Mouse (Mus musculus): ENCODE measurements around the gene Fam13a. TPM values are rescaled to one million over a fixed set of nuclear protein-coding genes. Genes with fewer than 3 reads are reported as not detected.

Gene Fam13a
- total RNA-seq, 2 experiments from 2014 or later: 6.2 to 16.7 TPM

- intact Hi-C loops (cut with DNase I): no loop called here
- no peak for DNase-seq
These were observed 13.6 kb downstream of the Fam13a start for GRCm38 (mm10) chr6:59010792-59011191.

- intact Hi-C loops (cut with DNase I): no loop called here
- no peak for DNase-seq
These were observed 19.7 kb downstream of the Fam13a start for GRCm38 (mm10) chr6:59004630-59005029.

DNA sequence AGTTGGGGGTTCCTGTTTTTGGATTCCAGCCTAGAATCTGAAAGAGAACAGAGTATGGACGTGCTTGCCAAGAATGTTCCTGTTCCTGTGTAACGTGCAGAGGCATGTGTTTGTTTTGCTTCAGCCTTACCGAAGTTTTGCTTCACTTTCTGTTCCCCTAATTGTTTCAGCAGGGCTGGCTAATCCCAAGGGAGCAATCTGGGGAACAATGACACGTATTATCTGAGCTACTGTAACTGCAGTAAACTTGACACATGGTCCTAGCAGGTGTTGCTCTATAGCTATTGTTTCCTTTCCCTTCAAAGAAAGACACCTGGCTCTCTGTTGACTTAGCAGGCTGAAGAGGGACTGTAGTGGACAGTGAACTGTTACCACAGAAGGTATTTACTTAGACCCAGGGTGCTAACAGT is 25.3 kb downstream of the Fam13a start:
- DNase-seq: peak in 1 of 2 experiments; percentile 11

DNA sequence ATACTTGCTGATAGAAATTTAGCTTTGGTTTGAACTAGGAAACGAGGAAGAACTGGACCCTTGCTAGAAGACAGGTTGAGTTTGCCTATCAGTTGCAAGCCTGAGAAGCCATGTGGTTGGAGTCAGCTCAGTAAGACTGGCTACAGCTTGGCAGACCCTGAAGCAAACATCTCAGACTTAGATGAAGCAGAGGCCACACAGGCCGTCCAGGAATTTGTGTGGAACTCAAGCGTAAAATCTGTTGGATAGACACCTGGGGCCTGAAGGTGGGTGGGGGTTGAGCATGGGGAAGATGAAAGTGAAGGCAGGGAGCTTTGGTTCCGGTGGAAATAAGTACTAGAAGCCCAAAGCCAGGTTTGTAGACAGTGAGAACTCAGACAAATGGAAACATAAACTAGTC is 25.8 kb downstream of the Fam13a start:
- intact Hi-C loops (cut with DNase I): no loop called here
- no peak for DNase-seq

More for the DNA sequence above, 25.3 kb downstream of the Fam13a start:
- intact Hi-C loops (cut with DNase I): no loop called here

GRCm38 (mm10) chr6:58989149-58989548 is 35.2 kb downstream of the Fam13a start:
- DNase-seq: no peak
- intact Hi-C loops (cut with DNase I): no loop called here

GRCm38 (mm10) chr6:58988706-58989105 is 35.6 kb downstream of the Fam13a start:
- no peak for DNase-seq
- intact Hi-C loops (cut with DNase I): no loop called here

GRCm38 (mm10) chr6:58987166-58987565 is 37.2 kb downstream of the Fam13a start:
- DNase-seq: no peak

DNA sequence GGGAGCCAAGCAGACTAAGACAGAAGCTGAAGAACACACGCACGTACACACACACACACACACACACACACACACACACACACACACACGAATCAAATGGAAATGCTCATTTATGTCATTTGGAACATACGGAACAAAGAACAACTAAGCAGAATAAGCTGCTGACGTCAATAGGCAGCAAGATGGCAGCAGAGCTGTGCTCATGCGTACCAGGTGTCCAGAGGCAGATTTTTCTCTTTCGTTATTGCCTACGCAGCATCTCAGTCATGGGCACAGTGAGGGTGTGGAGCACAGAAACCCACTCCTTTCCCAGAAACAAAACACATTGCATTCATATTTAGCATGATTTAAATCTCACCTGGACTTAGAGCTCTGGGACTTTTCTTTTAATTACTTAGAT is 39.2 kb downstream of the Fam13a start:
- intact Hi-C loops (cut with DNase I): no loop called here
- DNase-seq: no peak

More at GRCm38 (mm10) chr6:58987166-58987565, 37.2 kb downstream of the Fam13a start:
- intact Hi-C loops (cut with DNase I): no loop called here

DNA sequence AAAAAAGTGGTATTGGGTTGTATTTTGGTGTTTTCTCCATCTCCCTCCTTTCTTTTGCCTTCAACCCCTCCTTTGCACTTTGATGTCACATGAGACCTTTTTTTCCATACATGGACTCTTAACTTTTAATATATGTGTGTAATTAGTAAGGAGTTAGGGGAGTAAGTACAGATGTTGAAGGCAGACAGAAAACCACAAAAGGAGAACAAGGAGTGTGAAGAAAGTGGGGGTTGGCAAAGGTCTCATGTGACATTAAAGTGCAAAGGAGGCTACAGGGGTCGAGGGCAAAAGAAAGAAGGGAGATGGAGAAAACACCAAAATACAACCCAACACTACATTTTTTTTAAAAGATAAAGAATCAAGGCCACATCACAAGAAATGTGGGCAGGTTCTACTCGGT is 49.1 kb downstream of the Fam13a start:
- intact Hi-C loops (cut with DNase I): no loop called here

GRCm38 (mm10) chr6:58974428-58974827 is 49.9 kb downstream of the Fam13a start:
- DNase-seq: no peak
- intact Hi-C loops (cut with DNase I): no loop called here

More for the DNA sequence above, 49.1 kb downstream of the Fam13a start:
- DNase-seq: no peak

DNA sequence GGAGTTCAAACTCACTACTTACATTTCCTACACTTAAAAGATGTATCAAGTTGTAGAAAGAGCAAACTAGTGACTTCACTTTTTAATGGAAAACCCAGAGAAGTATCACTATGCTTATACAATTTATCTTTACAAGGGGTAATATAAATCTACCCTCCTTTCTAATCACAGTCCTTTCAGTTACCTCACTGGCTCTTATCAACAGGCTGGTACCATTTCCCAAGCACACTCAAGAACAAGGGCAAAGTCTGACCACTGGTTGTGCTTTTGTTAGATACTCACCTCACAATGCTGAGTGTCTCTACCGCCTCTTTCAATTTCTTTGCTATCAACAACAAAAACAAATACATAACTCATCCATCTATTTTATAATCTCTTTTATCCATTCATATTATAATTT is 51.5 kb downstream of the Fam13a start:
- DNase-seq: no peak
- intact Hi-C loops (cut with DNase I): no loop called here

GRCm38 (mm10) chr6:58968272-58968671 is 56.1 kb downstream of the Fam13a start:
- intact Hi-C loops (cut with DNase I): no loop called here
- peak in 1 of 2 experiments; percentile 12 for DNase-seq

DNA sequence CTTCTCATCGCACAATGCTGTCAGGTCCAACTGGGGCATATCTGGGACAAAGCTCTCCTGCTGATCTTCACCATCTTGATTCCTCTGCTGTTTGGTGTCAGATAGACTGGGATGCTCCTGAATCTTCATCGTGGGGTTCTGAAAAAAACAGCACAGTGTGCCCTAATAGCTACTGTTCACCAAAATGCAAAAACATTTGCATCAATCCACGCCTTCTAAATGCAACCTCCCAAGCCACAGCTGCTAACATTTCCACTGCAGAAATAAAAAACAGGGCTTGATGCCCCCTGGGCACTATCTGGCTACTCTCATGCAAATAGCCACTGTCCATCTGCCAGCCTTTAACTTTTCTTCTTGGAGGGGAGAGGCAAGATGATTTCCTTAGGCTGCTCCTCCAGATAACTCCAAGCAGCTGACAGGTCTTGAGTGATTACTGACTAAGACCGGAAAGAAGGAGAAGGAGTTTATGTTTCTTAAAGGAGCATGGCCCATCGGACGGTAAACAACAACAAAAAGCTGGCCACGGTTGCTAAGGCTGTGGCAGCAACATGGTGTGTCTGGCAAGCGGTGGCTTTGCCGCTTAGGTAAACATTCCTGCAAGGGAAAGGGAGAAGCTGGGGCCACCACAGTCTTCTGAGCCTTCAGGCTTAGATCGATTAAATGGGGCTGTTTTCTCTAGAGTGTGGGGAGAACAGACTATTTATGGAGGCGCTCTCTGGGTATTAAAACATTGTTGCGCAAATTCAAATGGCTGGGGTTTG is 59.1 kb downstream of the Fam13a start:
- no peak for DNase-seq

GRCm38 (mm10) chr6:58964565-58964964 is 59.8 kb downstream of the Fam13a start:
- DNase-seq: no peak
- intact Hi-C loops (cut with DNase I): no loop called here

More for the DNA sequence above, 59.1 kb downstream of the Fam13a start:
- intact Hi-C loops (cut with DNase I): no loop called here

- no peak for DNase-seq
- intact Hi-C loops (cut with DNase I): no loop called here
These were observed 60.3 kb downstream of the Fam13a start for GRCm38 (mm10) chr6:58964091-58964490.

- DNase-seq: no peak
- intact Hi-C loops (cut with DNase I): no loop called here
These were observed 61.7 kb downstream of the Fam13a start for GRCm38 (mm10) chr6:58962691-58963090.

DNA sequence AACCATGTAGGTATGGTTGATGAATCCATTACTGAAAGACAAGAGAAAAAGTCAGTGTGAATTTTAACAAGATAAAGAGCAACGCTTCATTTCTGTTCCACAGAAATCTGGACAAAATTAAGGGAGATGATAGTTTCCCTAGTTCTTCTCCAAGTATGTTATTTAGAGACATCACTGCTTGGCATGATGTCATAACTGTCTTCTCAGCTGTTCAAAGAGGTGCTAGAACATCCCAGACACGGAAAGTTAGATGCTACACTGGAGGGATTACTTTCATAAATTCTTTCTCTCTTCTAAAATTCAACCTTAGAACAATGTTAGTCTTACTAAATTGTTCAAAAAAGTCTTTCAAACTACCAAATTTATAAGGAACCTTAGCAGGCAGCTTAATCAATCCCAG is 63.8 kb downstream of the Fam13a start:
- DNase-seq: no peak
- intact Hi-C loops (cut with DNase I): no loop called here

DNA sequence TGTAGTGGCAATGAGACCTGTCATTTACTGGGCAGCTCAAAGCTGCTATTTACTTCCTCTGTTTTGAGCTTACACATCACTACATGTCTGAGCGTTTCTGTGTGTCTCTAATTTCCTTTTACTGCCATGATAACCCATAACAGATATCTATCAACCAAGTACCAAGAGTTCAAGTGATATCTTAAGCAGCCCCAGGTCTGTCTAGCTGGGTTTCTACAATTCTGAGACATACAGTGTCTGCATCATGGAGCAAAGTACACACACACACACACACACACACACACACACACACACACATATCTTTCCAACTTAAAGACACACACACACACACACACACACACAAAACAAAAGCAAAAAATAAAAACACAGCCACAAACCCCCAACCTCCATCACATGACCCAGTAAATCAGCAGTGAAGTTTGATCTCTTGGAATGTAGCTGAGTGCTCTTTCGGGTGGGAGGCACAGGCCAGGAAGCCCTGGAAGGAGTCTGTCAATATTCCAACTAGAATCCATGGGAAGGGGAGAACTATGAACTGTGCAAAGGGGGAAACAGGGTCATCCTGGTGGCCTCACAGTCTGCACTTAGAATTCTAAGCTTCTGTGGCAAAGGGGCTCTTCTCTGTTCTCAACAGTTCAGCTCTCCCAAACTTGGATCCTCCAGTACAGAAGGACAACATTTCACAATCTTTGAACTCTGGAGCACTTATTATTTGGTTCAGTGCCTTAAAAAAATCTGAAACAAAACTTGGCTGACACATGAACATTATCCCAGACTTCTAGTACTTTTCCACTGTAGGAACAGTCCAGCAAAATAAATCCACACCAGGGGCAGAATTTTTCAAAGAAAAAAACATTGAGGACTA is 73.0 kb downstream of the Fam13a start:
- intact Hi-C loops (cut with DNase I): no loop called here
- DNase-seq: no peak

- no peak for DNase-seq
- intact Hi-C loops (cut with DNase I): no loop called here
These were observed 73.9 kb downstream of the Fam13a start for GRCm38 (mm10) chr6:58950410-58950809.

DNA sequence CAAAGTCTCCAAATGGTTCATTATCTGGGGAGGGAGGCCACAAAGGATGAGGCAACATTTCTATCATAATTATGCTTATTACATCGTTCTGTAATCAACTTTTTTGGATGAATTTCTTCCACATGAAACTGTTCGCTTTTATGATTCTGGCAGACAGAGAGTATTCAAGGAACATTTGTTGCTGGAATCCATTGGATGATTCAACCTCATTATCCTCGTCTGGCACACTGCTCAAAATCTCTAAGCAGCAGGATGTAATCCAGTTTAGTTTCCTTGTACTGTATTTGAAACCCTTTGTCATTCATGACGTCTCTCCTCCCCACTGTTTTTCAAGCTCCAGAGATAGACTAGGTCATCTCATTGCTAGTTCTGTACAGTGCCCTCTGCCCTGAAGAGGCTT is 77.5 kb downstream of the Fam13a start:
- intact Hi-C loops (cut with DNase I): no loop called here
- no peak for DNase-seq

DNA sequence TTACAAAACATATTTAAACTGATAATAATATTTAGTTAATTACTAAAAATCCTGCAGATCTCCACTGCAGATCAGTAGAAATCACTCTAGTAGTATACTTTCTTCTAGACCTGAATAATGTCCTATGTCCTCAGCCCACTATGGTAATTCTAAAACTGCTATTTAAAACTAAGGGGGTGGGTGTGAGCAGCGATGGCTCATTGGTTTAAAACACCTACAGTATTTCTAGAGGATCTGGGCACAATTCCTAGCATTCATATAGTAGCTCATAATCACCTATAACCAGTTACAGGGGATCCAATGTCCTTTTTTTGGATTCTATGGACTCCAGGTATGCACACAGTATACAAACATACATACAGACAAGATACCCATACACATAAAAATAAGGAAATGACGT is 78.1 kb downstream of the Fam13a start:
- intact Hi-C loops (cut with DNase I): no loop called here
- DNase-seq: no peak

DNA sequence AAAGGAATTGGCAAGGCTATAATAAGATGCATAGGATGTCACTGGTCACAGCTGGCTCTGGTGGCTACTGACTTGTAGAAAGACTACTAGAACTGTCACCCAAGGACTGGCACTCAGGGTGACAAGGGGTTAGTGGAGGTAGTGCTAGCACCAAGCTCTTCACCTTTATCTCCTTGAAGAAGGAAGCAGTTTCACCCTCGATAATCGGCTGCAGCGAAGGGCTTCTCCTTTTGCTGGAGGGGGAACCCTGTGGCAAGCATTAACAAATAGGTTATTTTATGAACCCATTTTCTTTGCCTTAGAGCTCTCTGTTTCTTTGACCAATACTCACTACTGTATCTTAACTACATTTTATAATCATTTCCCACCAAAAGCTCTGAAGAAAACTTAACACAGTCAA is 80.4 kb downstream of the Fam13a start:
- DNase-seq: no peak
- intact Hi-C loops (cut with DNase I): no loop called here

Data from gastrocnemius, postnatal 36 days (tissue).